Mouse (Mus musculus): ENCODE results near the gene Spns3.

GRCm38 (mm10) chr11:72538811-72539210 lies 11.5 kb downstream of the Spns3 start:
- TF ChIP-seq CTCF (IDR thresholded peaks at IDR 0.05; ENCODE audit: control insufficient read depth, insufficient read depth, low read length) (no peak), POLR2A (IDR thresholded peaks at IDR 0.05; ENCODE audit: borderline replicate concordance, control insufficient read depth, low read depth, low read length) (no peak)

Measured in bone marrow, adult 2 months (tissue).